Mouse (Mus musculus) left cerebral cortex, adult 2 months (tissue): ENCODE measurements at regions not wholly inside any gene's neighbourhood (a gene's known extent, or its start where the extent isn't known, plus 50 kb on each side); places are given as distances from the start of the nearest gene placed in this dataset.

ENCODE experiments used
- DNase-seq, 2 experiments: peaks; one replicate each; pipeline ENCODE4 v3.0.0; 2021 to 2022; ENCODE audit warnings: low spot score in 2 of 2, mixed read lengths in 1 of 2; ENCODE audit errors: extremely low spot score in 1 of 2
- H3K27ac ChIP-seq: fragments of 200-600 bp; 2 replicates; pipeline ENCODE4 v1.8.1; 2022
- H3K4me3 ChIP-seq: fragments of 200-600 bp; 2 replicates; pipeline ENCODE4 v1.8.1; 2022
- CTCF ChIP-seq: fragments of 200-600 bp; IDR thresholded peaks from 2 replicates; pipeline ENCODE4 v1.8.1; 2022; ENCODE audit warnings: antibody characterized with exemption, mild to moderate bottlenecking, moderate library complexity
- intact Hi-C: fragments of 180-260 bp; cut with DNase I; formaldehyde crosslinking; loops from one replicate; pipeline ENCODE4 v1.15.1; 2025

- TF ChIP-seq CTCF, result no peak
- DNase-seq, result no peak
- H3K4me3 ChIP-seq, result no peak overlapping the region
- intact Hi-C loops, result loop anchor here (2.0 to 10.0 kb wide), 4 partner anchors 115 to 1667 kb away; partner anchors contain the start of gene Nrp2
- no peak overlapping the region for H3K27ac ChIP-seq
Measured at GRCm38 (mm10) chr1:61297361-61297760, 319.6 kb downstream of the Icos start.

DNA sequence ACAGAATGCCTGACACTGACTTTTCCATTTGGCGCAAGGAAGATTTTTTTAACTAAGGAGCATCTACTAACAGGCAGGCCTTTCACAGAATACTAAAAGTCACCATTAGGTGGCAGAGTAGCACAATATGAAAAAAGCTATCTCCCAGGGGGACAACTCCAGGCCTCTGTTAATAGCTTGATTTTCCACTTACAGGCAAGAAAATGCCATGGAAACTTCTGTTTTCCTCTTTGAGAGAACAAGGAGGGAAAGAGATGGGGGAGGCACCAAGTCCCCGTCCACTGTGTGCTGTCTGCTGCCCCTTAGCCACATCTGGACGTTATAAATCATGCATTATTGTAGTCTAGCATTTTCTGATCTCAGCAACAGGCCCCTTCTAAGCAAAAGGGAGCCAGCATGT is 320.3 kb downstream of the Icos start:
- TF ChIP-seq CTCF, result peak; percentile 81
- H3K4me3 ChIP-seq, result no peak overlapping the region
- H3K27ac ChIP-seq, result no peak overlapping the region
- intact Hi-C loops, result loop anchor here (2.0 to 10.0 kb wide), 4 partner anchors 79 to 1667 kb away; partner anchors contain the start of gene Nrp2
- DNase-seq, result peak in 1 of 2 experiments; percentile 36

DNA sequence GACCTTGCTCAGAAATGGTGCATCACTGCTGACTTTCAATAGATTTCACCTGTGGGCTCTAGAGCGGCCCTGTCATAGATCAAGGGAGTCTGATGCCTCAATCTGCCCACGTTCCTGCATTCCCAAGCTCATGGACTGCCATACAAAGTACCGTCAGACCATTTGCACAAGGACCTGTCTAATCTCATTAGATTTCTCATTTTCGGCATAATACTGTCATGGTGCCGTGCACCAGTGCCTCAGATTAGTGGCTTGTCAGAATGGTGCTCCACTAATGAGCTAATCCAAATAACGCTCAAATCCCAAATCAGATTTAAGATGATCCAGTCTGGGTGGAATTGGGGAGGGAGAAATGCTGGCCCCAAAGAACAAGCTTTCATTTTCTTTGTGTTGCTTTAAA is 321.1 kb downstream of the Icos start:
- intact Hi-C loops, result loop anchor here (2.0 to 10.0 kb wide), 4 partner anchors 78 to 1666 kb away; partner anchors contain the start of gene Nrp2

GRCm38 (mm10) chr1:61300491-61300890 is 322.8 kb downstream of the Icos start:
- no peak for TF ChIP-seq CTCF
- Histone ChIP-seq H3K4me3 (no peak overlapping the region), H3K27ac (no peak overlapping the region)
- DNase-seq, result no peak
- intact Hi-C loops, result no loop called here

More for the DNA sequence above, 321.1 kb downstream of the Icos start:
- no peak for TF ChIP-seq CTCF
- Histone ChIP-seq H3K27ac (no peak overlapping the region), H3K4me3 (no peak overlapping the region)
- DNase-seq, result no peak

DNA sequence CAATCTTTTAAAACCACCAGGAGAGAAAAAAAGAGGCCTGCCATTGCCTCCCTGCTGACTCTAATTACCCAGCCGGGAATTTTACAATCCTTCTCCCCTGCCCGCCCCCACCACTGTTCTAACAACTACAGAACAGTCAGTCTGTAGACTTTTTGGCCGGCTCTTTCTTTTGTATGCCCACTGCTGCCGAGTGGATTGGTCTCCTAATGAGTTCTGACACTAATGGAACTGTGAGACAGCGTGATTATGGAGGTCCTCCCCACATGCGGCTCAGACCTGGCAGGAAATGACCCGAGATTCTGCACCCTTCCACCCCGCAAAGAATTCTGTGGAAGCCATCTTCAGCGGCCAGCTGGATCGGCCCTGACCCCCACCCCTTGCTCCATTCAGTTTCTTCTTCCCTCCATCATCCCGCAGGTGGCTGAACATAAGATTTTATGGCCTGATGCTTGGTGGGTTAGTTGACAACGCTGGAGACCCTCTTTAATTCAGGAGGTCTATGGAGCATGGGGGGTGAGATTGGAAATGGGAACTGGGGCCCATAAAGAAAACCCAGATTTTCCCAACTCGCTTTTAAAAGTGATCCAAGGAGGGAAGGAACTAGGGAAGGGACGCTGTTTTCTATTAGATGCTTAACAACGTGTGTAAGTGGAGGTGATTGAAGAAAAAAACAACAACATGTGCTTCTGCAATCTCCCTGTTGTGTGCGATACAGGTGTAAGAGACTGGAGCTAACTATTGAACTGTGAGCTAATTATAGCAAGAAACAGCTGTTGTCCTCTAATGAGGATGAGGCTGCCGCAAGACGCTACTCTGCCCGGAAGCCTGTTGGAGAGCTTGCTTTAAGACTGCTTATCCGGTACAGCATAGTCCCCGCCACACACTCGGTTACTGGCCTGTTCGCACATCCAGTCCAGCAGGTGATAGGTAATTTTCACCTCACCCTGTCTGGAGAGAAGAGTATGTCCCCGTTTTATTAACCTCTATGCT is 323.6 kb downstream of the Icos start:
- no peak for TF ChIP-seq CTCF
- DNase-seq, result no peak
- H3K27ac ChIP-seq, result no peak overlapping the region
- H3K4me3 ChIP-seq, result no peak overlapping the region
- intact Hi-C loops, result no loop called here

DNA sequence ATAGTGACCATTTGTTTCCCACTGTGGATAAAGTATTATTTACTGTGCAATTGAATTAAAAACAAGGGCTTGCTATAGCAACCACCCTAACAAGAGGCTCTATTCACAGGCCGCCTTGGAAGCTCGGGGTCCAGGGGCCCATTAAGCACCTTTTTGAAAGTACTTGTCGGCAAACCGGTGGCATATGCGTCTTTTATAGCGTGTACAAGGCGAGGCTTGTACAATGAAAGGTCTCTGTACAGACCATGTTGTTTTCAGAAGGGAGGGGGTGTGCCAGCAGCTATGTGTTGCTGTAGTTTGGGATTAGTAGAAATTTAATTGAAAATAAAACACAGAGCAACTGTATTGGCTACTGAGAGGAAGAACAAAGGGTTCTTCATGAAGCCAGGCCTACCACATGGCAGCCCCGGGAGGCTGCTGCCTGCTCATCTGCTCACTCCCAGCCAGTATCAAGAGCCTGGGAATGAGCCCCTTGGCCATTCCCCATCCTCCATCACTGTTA is 324.9 kb downstream of the Icos start:
- no peak overlapping the region for H3K4me3 ChIP-seq
- intact Hi-C loops, result no loop called here
- no peak for DNase-seq
- H3K27ac ChIP-seq, result no peak overlapping the region
- TF ChIP-seq CTCF, result no peak

DNA sequence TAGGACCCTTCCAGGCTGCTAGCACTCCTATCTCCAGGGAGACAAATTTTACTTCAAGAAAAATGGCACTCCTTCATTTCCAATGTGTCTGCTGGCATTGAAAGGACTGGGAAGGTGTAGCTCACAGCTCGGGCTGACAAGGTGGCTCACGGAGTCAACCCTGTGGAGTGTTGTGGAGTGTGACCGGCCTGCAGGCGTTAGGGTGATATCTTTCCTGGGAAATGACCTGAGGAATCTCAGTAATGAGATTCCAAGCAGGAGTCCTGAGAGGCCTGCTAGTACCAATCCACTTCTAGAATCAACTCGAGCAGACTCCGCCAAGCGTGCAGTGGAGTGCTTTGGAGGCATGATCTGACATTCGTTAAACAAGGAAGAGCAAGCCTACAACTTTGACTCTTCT is 328.6 kb downstream of the Icos start:
- no peak for TF ChIP-seq CTCF
- Histone ChIP-seq H3K4me3 (no peak overlapping the region), H3K27ac (no peak overlapping the region)
- no peak for DNase-seq
- intact Hi-C loops, result no loop called here

DNA sequence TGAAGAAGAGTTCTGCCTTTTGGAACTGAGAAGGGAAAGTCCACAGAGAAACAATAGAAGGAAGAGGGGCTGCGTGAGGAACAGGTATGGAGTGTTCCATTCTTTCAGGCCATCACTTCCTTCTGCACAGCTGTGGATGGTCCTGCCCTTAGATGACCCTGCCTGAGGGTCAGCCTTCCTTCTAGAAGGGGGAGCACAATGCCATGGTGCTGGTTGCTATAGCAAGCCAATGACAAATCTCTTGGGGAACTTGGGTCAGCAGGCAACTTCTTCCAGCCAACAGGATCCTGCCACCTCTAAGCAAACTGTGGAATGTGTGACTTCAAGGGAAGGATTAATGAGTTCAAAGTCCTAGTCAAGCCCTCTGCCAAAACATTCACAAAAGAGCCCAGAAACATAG is 329.1 kb upstream of the Pard3b start:
- no peak for TF ChIP-seq CTCF
- intact Hi-C loops, result no loop called here

DNA sequence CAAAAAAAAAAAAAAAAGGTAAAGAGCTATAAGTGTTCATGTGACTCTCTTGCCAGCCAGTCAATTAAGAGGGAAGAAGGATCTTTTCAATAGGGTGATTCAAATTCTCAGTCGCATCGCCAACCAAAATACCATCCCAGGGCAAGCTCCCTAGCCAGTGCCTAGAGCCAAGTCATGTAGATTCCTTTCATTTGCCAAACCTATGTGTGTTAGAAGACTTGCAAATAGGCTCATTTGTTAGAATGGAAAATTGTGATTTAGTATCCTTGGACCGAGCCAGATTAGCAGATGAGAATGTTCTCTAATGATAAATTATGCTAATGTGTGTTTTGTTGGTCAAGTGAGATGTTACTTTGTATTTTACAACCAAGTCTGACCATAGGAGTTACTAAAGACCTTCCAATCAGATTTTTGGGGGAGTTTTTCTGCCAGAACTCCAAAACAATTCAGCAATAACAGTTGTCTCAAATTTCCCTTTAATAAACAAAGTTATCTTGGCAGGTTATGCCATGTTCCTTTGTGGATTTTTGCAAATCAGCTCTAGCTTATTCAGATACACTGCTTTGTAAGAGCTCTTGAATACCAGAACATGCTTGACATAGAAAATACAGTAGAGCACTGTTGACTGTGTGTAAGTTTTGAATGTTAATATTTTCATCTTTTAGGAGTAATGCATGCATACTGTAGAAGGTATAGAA is 328.4 kb upstream of the Pard3b start:
- intact Hi-C loops, result no loop called here

More for the DNA sequence above, 329.1 kb upstream of the Pard3b start:
- no peak overlapping the region for H3K27ac ChIP-seq
- no peak overlapping the region for H3K4me3 ChIP-seq
- no peak for DNase-seq

DNA sequence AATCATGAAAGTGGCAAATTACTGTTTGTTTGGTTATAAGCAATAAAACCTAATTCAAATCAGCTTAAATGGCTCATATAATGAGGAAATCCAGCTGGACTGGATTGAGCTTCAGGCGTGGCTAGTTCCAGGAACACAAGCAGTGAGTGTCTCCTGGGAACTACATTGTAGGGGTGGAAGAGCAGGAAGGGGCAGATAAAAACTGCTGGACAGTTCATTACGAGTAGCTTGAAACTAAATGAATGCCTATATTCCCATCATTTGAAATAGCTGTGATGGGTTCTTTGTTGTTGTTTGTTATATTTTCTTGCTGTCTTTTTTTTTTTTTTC is 327.9 kb upstream of the Pard3b start:
- no peak for TF ChIP-seq CTCF
- Histone ChIP-seq H3K27ac (no peak overlapping the region), H3K4me3 (no peak overlapping the region)
- no peak for DNase-seq
- intact Hi-C loops, result no loop called here

More for the DNA sequence above, 328.4 kb upstream of the Pard3b start:
- Histone ChIP-seq H3K4me3 (no peak overlapping the region), H3K27ac (no peak overlapping the region)
- TF ChIP-seq CTCF, result no peak
- DNase-seq, result no peak

DNA sequence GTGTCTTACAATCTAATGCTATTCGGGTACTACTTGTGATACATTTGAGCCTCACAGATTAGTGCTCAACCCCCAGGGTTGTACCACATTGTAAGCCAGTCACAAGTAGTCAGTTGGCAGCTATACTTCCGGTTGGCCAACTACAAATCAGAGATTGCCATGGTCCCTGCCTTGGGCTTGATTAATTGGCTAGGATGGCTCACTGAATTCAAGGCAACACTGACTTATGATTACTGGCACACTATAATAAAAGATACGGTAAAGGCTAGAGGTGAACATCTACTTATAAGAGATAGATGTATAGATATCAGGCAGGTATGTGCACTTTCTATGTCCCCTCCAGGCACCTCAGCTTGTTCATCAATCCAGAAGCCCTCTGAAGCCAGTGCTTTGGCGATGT is 325.4 kb upstream of the Pard3b start:
- H3K4me3 ChIP-seq, result no peak overlapping the region
- TF ChIP-seq CTCF, result no peak
- intact Hi-C loops, result no loop called here

GRCm38 (mm10) chr1:61316261-61316660 is 322.4 kb upstream of the Pard3b start:
- TF ChIP-seq CTCF, result no peak
- no peak for DNase-seq
- intact Hi-C loops, result no loop called here
- Histone ChIP-seq H3K27ac (no peak overlapping the region), H3K4me3 (no peak overlapping the region)

More for the DNA sequence above, 325.4 kb upstream of the Pard3b start:
- DNase-seq, result no peak
- H3K27ac ChIP-seq, result no peak overlapping the region
